Mouse (Mus musculus): ENCODE measurements at regions not wholly inside any gene's neighbourhood (a gene's known extent, or its start where the extent isn't known, plus 50 kb on each side); places are given as distances from the start of the nearest gene placed in this dataset.
"Not testable (repeated sequence)": the region's sequence is repeated elsewhere in the genome, so short reads cannot be mapped to it uniquely, and the experiment has no call there.

- DNase-seq (ENCODE audit: low spot score): no peak
- Histone ChIP-seq H3K4me1 (replicated peaks; ENCODE audit: control insufficient read depth, insufficient read depth, low read length) (no peaks in the 10 kb centered on the region), H3K27ac (ENCODE audit: low read depth) (no peak overlapping the region), H3K9ac (ENCODE audit: low read length) (no peak overlapping the region), H3K4me2 (ENCODE audit: low read length) (no peak overlapping the region), H3K27me3 (replicated peaks; ENCODE audit: control insufficient read depth, insufficient read depth, low read length) (no peaks in the 10 kb centered on the region), H3K36me3 (ENCODE audit: control insufficient read depth, insufficient read depth, low read length) (no peaks in the 10 kb centered on the region), H3K4me3 (ENCODE audit: low read depth, low read length) (no peak overlapping the region), H3K9me3 (ENCODE audit: control insufficient read depth, low read length) (no peaks in the 10 kb centered on the region)
- ATAC-seq (replicated peaks; ENCODE audit: low FRiP score, low TSS enrichment, low read depth): no peak
Observed at GRCm38 (mm10) chr4:71316605-71317004, 441.2 kb downstream of the Gm11232 start.

- Histone ChIP-seq H3K9ac (ENCODE audit: low read length) (no peak overlapping the region), H3K4me1 (replicated peaks; ENCODE audit: control insufficient read depth, insufficient read depth, low read length) (no peaks in the 10 kb centered on the region), H3K4me2 (ENCODE audit: low read length) (no peak overlapping the region), H3K4me3 (ENCODE audit: low read depth, low read length) (no peak overlapping the region), H3K9me3 (ENCODE audit: control insufficient read depth, low read length) (no peaks in the 10 kb centered on the region), H3K27me3 (replicated peaks; ENCODE audit: control insufficient read depth, insufficient read depth, low read length) (no peaks in the 10 kb centered on the region), H3K27ac (ENCODE audit: low read depth) (no peak overlapping the region), H3K36me3 (ENCODE audit: control insufficient read depth, insufficient read depth, low read length) (no peaks in the 10 kb centered on the region)
- WGBS: 65% methylated on average over 6 of the region's 6 CpGs
- ATAC-seq (replicated peaks; ENCODE audit: low FRiP score, low TSS enrichment, low read depth) (no peak), DNase-seq (ENCODE audit: low spot score) (no peak)
Observed at GRCm38 (mm10) chr4:71307176-71307612, 450.6 kb downstream of the Gm11232 start.

DNA sequence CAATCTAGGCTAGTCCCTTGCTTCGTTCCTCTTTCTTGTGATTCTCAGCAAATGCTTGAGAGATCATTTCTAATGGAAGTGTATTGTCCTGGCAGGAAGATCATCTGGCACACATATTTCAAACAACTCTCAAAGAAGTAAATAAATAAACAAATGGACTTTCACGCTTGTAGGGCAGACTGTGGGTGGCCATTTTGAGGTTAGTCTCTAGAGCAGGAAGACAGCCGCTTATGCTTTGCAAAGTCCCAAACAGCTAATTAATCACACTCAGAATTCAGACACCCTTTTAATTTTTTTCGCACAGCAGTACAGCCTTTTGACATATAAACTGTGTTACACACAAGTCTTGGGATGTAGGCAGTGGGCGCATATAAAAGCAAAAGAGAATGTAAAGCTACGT lies 451.1 kb downstream of the Gm11232 start:
- WGBS: 58% methylated on average over 6 of the region's 6 CpGs
- Histone ChIP-seq H3K9ac (ENCODE audit: low read length) (no peak overlapping the region), H3K27ac (ENCODE audit: low read depth) (no peak overlapping the region), H3K4me1 (replicated peaks; ENCODE audit: control insufficient read depth, insufficient read depth, low read length) (no peaks in the 10 kb centered on the region), H3K27me3 (replicated peaks; ENCODE audit: control insufficient read depth, insufficient read depth, low read length) (no peaks in the 10 kb centered on the region), H3K36me3 (ENCODE audit: control insufficient read depth, insufficient read depth, low read length) (no peaks in the 10 kb centered on the region), H3K9me3 (ENCODE audit: control insufficient read depth, low read length) (no peaks in the 10 kb centered on the region), H3K4me2 (ENCODE audit: low read length) (no peak overlapping the region), H3K4me3 (ENCODE audit: low read depth, low read length) (no peak overlapping the region)
- no peak for DNase-seq (ENCODE audit: low spot score)
- no peak for ATAC-seq (replicated peaks; ENCODE audit: low FRiP score, low TSS enrichment, low read depth)

DNA sequence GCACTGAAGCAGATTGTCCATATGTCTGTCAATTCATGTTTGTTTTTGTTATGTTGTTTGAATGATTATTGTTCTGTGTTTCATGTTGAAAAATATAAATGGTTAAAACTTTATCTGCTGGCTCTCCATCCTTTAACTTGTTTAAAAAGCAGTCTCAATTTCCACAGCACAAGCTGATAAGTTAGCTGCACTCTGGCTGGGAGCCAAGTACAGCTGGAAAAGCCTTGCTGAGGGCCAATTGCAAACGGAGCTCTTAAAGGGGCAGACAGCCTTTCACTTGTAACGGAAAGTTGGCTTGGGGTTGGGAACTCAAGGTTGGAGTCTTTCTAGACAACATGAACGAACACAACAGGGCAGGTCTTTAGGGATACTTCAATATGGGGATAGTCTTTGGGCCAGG lies 462.0 kb downstream of the Gm11232 start:
- H3K9ac ChIP-seq (ENCODE audit: low read length); H3K36me3 ChIP-seq (ENCODE audit: control insufficient read depth, insufficient read depth, low read length); H3K4me3 ChIP-seq (ENCODE audit: low read depth, low read length); H3K4me1 ChIP-seq (replicated peaks; ENCODE audit: control insufficient read depth, insufficient read depth, low read length); ATAC-seq (replicated peaks; ENCODE audit: low FRiP score, low TSS enrichment, low read depth); H3K9me3 ChIP-seq (ENCODE audit: control insufficient read depth, low read length); H3K27me3 ChIP-seq (replicated peaks; ENCODE audit: control insufficient read depth, insufficient read depth, low read length); H3K4me2 ChIP-seq (ENCODE audit: low read length); DNase-seq (ENCODE audit: low spot score); H3K27ac ChIP-seq (ENCODE audit: low read depth): not testable (repeated sequence)
- WGBS: 77% methylated on average over 3 of the region's 3 CpGs

DNA sequence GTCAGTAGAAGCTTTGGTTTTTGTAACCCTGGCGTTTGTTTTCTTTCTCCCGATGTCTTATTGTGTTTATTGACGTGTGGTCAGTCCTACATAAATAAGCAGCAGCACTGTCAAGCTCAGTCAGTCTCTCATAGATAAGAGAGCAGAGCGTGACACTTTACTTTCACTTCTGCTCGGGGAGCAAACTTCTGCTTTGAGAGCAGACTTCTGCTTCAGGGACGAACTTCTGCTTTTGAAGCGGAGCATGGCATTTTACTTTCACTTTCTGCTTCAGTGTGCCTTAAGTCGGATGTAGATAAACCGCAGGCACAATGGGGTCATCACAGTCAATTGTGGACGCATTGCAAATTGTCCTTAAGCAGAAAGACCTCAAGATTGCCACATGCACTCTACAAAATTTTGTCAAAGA lies 466.0 kb downstream of the Gm11232 start:
- Histone ChIP-seq H3K9me3 (ENCODE audit: control insufficient read depth, low read length) (0 out of 2 replicates have a peak, but pooled peaks cover 6% of the 10 kb centered on the region), H3K27me3 (replicated peaks; ENCODE audit: control insufficient read depth, insufficient read depth, low read length) (no peaks in the 10 kb centered on the region), H3K9ac (ENCODE audit: low read length) (no peak overlapping the region), H3K27ac (ENCODE audit: low read depth) (no peak overlapping the region), H3K4me2 (ENCODE audit: low read length) (no peak overlapping the region), H3K4me3 (ENCODE audit: low read depth, low read length) (no peak overlapping the region), H3K4me1 (replicated peaks; ENCODE audit: control insufficient read depth, insufficient read depth, low read length) (no peaks in the 10 kb centered on the region), H3K36me3 (ENCODE audit: control insufficient read depth, insufficient read depth, low read length) (no peaks in the 10 kb centered on the region)
- DNase-seq (ENCODE audit: low spot score): no peak
- 84% methylated on average over 10 of the region's 10 CpGs for WGBS
- ATAC-seq (replicated peaks; ENCODE audit: low FRiP score, low TSS enrichment, low read depth): no peak

- not testable (repeated sequence) for DNase-seq (ENCODE audit: low spot score); H3K4me1 ChIP-seq (replicated peaks; ENCODE audit: control insufficient read depth, insufficient read depth, low read length); H3K36me3 ChIP-seq (ENCODE audit: control insufficient read depth, insufficient read depth, low read length); H3K27me3 ChIP-seq (replicated peaks; ENCODE audit: control insufficient read depth, insufficient read depth, low read length); H3K4me2 ChIP-seq (ENCODE audit: low read length); H3K9ac ChIP-seq (ENCODE audit: low read length); ATAC-seq (replicated peaks; ENCODE audit: low FRiP score, low TSS enrichment, low read depth); H3K27ac ChIP-seq (ENCODE audit: low read depth); H3K9me3 ChIP-seq (ENCODE audit: control insufficient read depth, low read length); H3K4me3 ChIP-seq (ENCODE audit: low read depth, low read length)
- 93% methylated on average over 22 of the region's 22 CpGs for WGBS
Observed at GRCm38 (mm10) chr4:71291111-71291740, 466.5 kb downstream of the Gm11232 start.

DNA sequence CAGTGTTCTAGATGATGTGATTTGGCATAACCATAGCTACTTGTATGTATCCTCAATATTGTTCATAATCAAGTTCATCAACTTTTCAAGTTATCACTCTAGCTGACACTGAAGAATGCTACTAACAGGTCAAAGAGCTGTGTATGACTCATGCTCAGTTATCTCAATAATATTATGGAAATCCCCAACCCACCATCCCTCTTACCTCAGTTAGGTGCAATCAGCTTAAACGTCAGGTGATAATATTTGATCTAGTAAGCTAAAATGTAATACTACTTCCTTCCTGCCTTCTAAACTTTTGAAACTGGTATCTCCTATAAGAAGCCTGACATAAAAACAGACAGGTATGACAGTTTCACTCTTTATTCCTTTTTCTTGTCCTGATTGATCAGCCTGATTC lies 474.6 kb downstream of the Gm11232 start:
- Histone ChIP-seq H3K9me3 (ENCODE audit: control insufficient read depth, low read length) (0 out of 2 replicates have a peak, but pooled peaks cover under 1% of the 10 kb centered on the region), H3K9ac (ENCODE audit: low read length) (no peak overlapping the region), H3K4me1 (replicated peaks; ENCODE audit: control insufficient read depth, insufficient read depth, low read length) (no peaks in the 10 kb centered on the region), H3K4me3 (ENCODE audit: low read depth, low read length) (no peak overlapping the region), H3K27me3 (replicated peaks; ENCODE audit: control insufficient read depth, insufficient read depth, low read length) (no peaks in the 10 kb centered on the region), H3K36me3 (ENCODE audit: control insufficient read depth, insufficient read depth, low read length) (no peaks in the 10 kb centered on the region), H3K27ac (ENCODE audit: low read depth) (no peak overlapping the region), H3K4me2 (ENCODE audit: low read length) (no peak overlapping the region)
- ATAC-seq (replicated peaks; ENCODE audit: low FRiP score, low TSS enrichment, low read depth): no peak
- no peak for DNase-seq (ENCODE audit: low spot score)
- 83% methylated on average over 1 of the region's 1 CpGs for WGBS

DNA sequence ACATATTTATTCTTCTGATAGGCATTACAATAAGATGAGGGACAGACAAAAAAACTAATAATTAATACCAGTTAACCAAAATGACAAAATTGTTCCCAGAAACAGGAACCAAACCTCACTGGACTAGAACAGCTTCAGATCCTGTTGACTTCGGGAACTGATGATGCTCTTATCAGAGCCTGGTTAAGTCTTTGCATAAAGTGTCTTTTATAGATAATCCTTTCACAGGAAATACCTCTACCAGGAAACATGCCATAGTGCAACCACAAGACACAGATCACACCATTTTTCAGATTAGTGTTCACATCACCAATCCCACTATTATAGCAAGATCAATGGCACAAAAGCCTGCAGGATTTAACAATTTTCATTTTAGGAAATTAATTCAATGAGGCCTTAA lies 478.1 kb downstream of the Gm11232 start:
- H3K9ac ChIP-seq (ENCODE audit: low read length): no peak overlapping the region

DNA sequence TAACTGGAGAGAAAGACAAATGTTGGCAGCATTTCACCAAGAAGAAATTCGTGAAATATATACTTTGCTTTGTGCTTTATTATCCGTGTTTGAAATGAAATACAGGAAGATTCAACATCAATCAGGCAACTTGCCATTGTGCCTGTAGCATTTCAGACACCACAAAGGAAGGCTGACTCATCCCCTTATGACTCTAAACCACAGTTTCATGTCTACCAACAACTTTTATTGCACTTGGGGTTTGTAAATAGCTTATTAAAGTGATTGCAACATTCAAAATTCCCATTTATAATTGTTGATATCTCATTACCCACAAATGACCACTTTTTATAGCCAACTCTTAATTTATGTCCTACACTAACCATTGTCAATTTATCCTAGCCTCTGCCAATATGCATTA lies 497.9 kb downstream of the Gm11232 start:
- ATAC-seq (replicated peaks; ENCODE audit: low FRiP score, low TSS enrichment, low read depth) (no peak), DNase-seq (ENCODE audit: low spot score) (no peak)
- WGBS: 80% methylated on average over 2 of the region's 2 CpGs
- Histone ChIP-seq H3K36me3 (ENCODE audit: control insufficient read depth, insufficient read depth, low read length) (no peaks in the 10 kb centered on the region), H3K27ac (ENCODE audit: low read depth) (no peak overlapping the region), H3K4me1 (replicated peaks; ENCODE audit: control insufficient read depth, insufficient read depth, low read length) (no peaks in the 10 kb centered on the region), H3K9me3 (ENCODE audit: control insufficient read depth, low read length) (no peaks in the 10 kb centered on the region), H3K4me3 (ENCODE audit: low read depth, low read length) (no peak overlapping the region), H3K27me3 (replicated peaks; ENCODE audit: control insufficient read depth, insufficient read depth, low read length) (no peaks in the 10 kb centered on the region), H3K4me2 (ENCODE audit: low read length) (no peak overlapping the region), H3K9ac (ENCODE audit: low read length) (no peak overlapping the region)

More for the DNA sequence above, 478.1 kb downstream of the Gm11232 start:
- ATAC-seq (replicated peaks; ENCODE audit: low FRiP score, low TSS enrichment, low read depth) (no peak), DNase-seq (ENCODE audit: low spot score) (no peak)
- H3K36me3 ChIP-seq (ENCODE audit: control insufficient read depth, insufficient read depth, low read length): no peaks in the 10 kb centered on the region
- no peak overlapping the region for H3K27ac ChIP-seq (ENCODE audit: low read depth)
- H3K9me3 ChIP-seq (ENCODE audit: control insufficient read depth, low read length): no peaks in the 10 kb centered on the region
- H3K4me2 ChIP-seq (ENCODE audit: low read length): no peak overlapping the region
- H3K27me3 ChIP-seq (replicated peaks; ENCODE audit: control insufficient read depth, insufficient read depth, low read length): no peaks in the 10 kb centered on the region
- no peaks in the 10 kb centered on the region for H3K4me1 ChIP-seq (replicated peaks; ENCODE audit: control insufficient read depth, insufficient read depth, low read length)
- H3K4me3 ChIP-seq (ENCODE audit: low read depth, low read length): no peak overlapping the region
- WGBS: 50% methylated on average over 1 of the region's 1 CpGs

Measured in intestine, embryonic 14.5 days (tissue).